Mouse (Mus musculus): ENCODE measurements at regions not wholly inside any gene's neighbourhood (a gene's known extent, or its start where the extent isn't known, plus 50 kb on each side); places are given as distances from the start of the nearest gene placed in this dataset.

DNA sequence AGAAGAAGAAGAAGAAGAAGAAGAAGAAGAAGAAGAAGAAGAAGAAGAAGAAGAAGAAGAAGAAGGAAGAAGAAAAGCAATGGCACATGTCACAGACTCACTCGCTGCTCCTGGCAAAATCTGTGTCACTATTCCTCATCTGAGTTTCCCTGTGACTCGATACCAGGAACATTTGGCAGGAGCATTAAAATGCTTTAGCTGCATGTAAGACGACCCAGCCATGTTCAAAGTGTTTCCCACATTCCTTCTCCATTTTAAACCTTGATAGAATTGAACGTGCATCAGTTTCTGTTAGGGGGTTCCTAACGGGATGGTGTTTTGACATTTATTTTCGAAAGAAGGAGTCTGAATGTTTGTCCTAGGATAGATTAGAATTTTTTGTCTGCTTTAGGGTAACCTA is 51.2 kb upstream of the Pja2 start:
- no peak for DNase-seq (ENCODE audit: low spot score in 2 of 2)

DNA sequence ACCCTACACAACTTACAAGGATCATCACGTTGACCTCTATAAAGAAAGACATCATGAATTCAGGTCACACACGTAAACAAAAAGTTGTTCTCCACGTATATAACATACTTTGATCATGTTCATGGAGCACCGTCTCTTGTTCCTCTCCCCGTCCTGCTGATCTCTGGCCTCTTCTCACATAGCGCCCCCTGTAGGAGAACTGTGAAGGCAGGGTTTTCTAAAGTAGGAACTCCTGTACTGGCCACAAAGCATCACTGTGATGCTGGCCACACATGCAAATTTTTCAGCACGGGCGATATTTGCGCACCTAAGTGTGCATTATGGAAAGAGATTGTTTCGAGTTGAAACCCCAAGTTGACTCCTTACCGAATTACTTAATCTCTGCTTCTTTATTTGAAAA is 51.9 kb upstream of the Pja2 start:
- no peak for DNase-seq (ENCODE audit: low spot score in 2 of 2)

DNA sequence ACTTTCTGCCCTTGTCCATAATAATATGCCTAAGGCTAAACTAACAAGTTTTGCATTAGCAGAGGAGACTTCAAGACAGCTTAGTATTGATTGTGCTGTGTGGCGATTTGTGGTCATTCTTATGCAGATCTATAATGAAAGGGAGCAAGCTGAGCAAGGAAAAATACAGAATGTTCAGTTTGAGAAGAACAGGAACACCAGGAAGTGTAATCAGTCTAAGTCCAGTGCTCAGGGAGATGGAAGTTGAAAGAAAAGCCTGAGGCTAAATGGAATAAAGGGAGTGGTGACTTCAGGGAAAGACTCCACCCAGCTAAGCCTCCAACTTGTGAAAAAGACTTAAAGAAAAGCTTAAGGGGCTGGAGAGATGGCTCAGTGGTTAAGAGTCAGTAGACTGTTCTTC is 58.6 kb upstream of the Pja2 start:
- no peak for DNase-seq (ENCODE audit: low spot score in 2 of 2)

DNA sequence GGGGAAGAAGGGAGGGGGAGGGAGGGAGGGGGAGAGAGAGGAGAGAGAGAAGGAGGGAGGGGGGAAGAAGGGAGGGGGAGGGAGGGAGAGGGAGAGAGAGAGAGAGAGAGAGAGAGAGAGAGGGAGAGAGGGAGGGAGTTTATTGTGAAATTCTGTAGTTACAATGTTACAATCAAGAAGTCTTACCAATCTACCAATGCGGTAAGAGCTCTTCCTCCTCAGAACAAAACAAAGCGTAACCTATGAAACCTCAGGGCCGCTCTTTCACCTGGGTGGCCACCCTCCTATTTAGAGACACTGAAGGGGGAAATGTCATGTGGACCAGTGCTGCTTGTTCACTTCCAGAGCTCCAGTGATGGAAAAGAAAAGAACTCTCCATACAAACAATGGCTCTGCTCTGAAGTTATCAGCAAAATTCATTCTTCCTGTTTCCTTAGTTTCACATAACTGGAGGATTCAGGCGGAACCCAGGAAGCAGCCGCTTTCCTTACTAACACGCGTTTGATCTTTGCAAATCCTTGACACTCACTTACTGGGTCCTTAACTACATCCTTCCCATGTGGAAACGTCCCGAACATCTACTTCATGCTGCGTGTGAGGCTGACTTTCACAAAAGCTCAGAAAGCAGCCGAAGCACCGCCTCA is 65.7 kb upstream of the Pja2 start:
- no peak for DNase-seq (ENCODE audit: low spot score in 2 of 2)

DNA sequence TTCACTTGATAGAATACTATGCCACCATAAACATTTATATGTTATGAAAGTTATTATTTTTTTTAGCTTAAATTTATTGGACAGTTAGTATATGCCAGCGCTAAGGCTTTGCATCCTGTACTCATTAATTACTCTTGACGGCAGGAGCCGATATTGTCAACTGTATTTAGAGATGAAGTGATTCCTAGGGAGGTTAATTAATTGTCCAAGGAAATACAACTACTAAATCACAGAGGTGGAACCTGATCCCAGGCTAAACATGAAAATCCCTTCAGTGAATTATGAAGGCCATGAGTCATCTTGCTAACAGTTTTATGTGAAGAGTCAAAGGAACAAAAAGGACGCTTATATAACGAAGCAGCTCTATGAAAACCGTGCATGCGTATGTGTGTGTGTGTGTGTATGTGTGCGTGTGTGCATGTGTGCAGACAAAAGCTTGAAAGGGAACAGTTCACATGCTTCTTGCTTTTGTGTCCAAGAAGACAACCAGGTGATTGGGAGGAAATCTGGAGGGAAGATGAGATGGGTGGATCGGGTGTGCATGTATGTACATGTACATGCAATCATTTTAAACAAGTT is 66.5 kb upstream of the Pja2 start:
- DNase-seq (ENCODE audit: low spot score in 2 of 2): peak in 1 of 2 experiments; percentile 13

DNA sequence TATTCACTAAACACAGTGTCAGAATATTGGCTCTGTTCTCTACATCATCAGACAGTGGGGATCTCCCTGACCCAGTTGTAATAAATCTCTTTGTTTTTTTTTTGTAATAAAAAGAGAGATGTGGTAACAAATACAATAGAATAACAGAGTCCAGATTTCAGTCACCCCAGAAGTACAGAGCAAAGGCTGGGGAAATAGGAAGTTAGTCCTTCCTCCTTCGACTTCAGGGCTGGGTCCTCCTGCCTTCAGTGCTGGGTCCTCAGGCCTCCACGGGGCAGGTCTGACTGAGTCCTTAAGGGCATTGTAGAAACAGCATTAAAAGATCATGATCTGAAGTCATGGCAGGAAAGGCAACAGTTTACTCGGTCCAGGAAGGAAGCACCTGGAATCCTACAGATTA is 67.0 kb upstream of the Pja2 start:
- no peak for DNase-seq (ENCODE audit: low spot score in 2 of 2)

DNA sequence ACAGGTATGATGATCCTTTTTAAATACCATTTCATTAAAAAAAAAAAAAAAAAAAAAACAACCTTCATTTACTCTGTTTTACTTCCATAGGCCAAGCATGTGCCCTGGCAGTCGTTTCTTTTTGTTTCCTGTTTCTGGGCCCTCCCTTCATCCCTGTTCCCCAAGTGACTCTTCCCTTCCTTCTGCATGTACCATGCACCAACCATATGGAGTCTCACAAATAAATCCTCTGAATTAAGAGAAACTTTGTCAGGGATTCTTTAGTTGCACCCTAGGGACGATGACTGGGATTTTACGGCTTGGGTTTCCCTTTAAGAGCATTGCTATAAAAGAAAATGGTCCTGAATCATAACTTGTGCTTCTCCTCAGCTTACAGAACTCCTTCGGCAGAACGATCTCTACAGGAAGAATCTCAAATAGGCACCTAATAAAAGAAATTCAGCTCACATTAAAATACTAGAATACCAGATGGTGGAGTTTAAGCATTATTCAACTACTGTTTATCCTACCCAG is 75.1 kb upstream of the Pja2 start:
- no peak for DNase-seq (ENCODE audit: low spot score in 2 of 2)

DNA sequence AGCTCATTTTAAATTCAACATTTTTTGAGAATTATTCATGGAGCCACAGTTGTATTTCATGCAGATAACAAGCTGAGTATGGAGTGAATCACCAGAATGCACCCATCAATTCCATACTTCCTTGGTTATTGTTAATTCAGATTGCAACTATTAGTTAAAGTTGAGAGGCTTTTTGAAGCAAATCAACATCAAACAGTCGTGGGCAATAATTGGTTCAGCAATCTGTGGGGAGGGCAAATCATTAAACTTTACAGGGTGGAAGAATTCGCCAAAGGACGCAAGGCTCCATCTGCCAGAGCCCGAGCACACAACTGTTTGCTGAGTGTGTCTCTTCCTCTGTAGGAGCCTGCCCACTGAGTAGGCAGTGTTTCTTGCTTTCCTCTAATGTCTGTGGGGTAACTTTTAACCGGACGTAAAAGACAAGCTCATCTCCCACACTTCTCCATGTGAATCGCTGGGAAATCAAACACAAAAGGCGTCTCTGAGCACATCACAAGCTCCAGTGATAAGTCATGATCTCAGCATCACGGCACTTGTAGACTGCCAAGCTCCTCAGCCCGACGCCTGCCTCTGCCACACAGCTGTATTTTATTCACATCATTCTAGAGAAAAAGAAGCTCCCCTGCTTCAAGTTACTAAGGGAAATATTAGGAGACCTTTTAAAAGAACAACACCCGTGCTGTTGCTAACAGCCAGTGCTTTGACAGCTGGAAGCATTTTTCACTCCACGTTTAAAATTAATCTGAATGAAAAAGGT is 75.7 kb upstream of the Pja2 start:
- DNase-seq (ENCODE audit: low spot score in 2 of 2): no peak

DNA sequence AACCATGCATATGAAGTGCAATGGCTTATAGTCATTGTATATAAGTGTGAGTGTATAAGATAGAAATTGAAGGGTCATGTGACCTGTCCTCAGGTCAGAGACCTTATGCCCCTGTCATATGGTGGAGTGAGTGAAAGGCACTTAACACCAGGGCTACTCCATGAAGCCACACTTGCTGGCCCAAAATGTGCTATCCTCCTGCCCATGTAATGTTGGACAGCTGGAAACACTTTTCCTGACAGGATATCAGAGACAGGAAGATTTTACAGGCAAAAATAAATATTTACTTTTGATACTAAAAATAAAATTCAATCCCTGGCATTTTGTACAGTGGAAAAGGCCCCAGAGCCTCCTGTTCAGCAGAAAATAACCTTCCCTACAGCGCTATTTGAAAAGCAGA is 94.1 kb upstream of the Pja2 start:
- no peak for DNase-seq (ENCODE audit: low spot score in 2 of 2)

DNA sequence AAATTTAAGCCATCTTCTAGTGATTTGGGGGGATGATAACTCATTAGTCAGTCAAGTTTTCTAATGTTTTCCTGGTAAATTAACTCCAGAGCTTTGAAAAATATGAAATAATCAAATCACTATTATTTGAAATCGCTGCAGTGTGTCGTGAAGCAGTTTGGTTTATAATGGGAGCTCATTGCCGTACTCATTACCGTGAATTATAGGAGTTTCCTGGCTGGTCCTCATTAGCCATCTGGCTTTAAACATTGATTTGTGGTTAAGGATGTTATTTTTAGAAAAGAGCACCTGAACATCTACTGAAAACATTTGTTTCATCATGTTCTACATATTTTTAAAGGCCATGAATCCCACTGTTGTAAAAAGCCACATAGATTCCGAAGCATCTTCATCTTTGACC is 94.8 kb upstream of the Pja2 start:
- no peak for DNase-seq (ENCODE audit: low spot score in 2 of 2)

DNA sequence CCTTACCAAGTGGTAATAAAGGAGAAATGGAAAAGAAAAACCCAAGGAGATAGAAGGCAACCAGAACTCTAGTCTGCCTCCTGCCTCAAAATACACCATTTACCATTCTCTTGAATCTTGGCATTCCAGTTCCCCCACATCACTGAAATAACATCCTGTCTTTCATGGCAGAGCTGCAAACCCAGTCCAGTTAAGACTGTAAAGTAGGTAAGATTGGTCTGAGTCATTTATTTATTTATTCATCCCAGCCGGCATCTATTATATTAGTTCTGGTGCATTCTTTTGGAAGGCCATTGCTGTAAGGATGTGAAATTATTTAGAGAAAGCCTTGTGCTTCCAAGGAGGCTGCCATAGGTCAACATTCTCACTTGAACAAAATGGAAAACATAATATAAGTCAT is 107.9 kb upstream of the Pja2 start:
- DNase-seq (ENCODE audit: low spot score in 2 of 2): no peak

DNA sequence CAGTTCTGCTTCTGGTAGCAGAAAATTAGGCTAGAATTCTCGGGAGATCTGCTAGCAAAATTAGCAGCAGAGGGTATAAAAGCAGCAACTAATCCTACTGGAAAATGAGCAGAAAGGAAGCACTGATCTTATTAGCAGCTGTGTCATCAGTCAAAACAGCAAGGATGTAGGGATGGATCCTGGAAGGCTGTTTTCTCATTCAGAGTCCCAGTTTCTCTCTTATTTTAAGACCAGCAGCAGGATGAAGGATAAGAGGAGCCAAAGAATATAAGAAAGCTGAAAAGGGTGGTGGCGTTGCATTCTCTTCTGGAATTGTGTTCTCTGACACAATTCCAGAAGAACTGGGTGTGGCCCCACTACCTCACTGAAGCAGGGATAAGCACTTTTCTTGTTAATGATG is 123.0 kb upstream of the Pja2 start:
- no peak for DNase-seq (ENCODE audit: low spot score in 2 of 2)

DNA sequence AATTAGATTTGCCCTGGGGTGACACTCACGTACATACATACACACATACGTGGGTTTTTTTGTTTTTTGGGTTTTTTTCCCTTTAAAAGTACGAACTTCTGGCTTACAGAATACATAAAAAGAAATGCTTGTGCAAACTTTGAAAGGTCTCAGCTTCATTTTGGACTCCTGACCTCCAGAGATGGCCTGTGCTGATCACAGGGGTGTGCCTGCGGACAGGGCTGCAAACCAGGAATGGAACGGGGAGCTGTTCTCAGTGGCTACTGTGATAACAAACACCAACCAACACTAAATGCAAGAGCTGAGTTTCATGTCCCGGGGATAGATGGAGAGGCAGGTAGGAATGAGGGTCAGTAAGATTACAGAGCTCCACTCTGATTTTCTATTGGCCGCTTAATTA is 134.3 kb upstream of the Man2a1 start:
- DNase-seq (ENCODE audit: low spot score in 2 of 2): no peak

DNA sequence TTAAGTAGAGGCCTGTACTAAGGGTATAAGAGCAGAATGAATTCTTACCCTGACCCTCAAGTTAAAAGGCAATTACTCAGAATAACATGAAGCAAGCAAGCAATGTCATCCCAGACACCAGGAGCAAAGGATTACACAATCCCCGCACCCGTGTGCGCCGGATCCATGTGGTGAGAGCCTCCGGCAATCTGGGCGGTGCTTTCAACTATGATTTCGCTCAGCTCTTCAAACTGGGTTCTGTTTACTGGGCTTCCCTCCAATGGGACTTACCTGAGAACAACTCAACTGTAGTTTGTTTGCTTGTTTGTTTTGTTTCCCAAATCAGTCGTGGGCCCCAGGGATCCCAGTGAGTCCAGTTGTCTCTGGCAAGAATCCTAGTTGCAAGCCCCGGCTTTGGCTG is 133.8 kb upstream of the Man2a1 start:
- DNase-seq (ENCODE audit: low spot score in 2 of 2): no peak

DNA sequence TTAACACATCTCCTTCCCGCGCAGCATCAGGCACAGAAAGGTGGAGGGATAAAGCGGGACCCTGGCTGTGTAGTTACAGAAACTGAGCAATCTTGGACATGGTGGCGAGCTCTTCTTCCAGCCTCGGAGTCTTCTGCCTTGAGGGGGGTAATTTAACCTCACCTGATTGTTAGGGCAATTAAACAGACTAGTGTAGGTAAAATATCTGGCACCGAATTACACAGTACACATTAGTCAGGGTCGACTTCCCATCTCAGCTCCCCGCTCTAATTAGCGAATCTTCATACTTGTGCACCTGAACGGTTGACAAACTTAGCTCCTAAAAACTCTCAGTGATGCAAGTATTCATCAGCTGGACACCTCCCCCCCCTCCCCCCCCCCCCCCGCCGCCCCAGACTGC is 133.2 kb upstream of the Man2a1 start:
- DNase-seq (ENCODE audit: low spot score in 2 of 2): no peak

DNA sequence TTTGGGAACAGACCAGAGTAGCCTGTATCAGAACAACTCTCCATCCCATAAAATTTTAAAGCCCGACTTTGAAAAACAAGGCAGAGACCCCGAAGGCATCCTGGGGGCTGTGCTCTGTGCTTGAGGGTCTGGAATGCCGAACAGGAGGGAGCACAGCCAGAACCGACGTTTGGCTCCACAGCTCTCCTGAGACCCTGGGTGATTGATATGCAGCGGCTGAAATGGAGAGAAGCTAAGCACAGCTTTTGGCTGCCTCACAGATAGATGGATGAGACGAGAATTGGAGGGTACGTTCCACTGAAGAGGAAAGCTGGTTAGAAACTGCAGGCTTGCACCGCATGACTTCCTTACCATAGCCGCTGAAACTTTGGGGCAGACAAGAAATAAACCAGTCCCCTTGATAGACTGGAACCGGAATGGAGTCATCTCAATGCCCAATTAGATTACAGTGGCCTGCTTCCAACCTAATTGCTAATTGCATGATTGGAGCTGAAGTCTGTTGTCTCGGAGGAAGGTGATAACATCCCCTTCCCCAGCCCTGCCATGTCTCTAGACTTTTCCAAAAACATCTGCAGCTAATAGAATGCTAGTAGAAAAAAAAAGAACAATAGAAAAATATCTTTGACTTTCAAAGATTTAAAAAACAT is 130.7 kb upstream of the Man2a1 start:
- DNase-seq (ENCODE audit: low spot score in 2 of 2): no peak

DNA sequence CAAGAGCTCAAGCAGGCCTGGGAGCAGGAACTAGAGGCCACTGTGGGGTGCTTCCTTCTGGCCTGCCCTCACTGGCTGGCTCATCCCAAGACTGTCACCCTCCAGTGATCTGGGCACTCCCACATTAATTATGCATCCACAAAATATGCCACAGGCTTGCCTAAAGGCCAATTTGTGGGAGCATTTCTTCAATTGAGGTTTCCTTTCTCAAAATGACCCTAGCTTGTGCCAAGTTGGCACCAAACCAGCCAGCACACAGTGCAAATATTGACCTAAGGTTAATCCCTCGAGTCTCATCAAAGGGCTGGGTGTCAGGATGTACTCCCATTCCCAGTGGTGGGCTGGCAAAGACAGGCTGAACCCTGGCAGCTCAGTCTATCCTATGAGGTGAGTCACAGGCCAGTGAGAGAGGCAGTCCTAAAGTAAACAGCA is 119.9 kb upstream of the Man2a1 start:
- peak in 1 of 2 experiments; percentile 13 for DNase-seq (ENCODE audit: low spot score in 2 of 2)

DNA sequence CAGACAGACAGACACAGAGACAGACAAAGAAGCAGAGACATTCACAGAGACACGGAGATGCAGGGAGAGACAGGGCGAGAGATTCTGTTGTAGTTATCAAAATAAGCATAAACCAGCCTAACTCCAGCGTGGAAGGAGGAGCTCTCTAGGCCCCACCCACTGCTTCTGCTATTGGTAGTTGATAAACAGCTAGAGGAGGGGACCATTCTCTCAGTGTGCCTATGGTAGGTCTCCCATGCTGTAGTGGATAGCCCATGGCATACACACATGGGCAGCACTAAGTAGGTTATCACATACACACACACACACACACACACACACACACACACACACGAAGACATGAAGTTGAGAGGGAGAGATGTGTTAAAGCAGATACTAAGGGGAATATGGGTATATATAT is 115.7 kb upstream of the Man2a1 start:
- no peak for DNase-seq (ENCODE audit: low spot score in 2 of 2)

DNA sequence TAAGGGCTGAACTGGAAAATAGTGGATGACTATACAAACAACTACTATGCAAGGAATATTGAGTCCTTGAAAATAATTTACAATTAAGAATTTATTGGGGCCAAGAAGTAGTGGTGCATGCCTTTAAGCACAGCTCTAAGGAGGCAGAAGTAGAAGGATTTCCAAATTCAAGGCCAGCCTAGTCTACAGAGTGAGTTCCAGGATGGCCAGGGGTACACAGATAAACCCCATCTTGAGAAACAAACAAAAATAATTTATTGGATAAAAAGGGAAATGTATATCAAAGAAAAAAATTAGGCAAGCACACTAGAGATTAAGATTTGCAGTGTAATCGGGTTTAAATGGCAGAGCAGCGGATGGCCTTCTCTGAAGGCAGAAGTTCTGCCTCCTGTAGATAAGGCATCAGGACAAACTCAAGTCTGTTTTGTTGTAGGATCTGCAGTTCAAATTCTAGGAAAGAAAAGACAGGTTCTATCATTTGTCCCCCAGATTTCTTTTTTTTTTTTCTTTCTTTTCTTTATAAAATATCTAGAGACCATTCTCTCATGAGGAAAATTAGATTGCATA is 110.7 kb upstream of the Man2a1 start:
- DNase-seq (ENCODE audit: low spot score in 2 of 2): no peak

DNA sequence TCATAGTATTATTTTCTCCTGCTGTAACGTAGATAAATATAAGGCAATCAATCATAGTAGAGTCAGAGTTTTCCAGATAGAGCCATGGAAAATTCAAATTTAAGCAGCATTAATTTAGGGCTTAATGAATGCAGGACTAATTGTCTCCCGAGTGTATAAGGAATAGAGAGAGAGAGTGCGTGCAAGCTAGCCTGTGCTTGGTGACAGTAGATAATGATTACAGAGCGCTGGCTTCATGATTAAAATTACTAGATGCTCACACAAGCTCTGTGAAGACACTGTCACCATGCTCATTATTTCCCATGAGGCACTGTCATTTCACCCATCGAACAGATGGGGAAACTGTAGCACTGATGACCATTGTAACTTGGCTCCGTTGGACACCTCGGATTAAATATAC is 109.9 kb upstream of the Man2a1 start:
- no peak for DNase-seq (ENCODE audit: low spot score in 2 of 2)

DNA sequence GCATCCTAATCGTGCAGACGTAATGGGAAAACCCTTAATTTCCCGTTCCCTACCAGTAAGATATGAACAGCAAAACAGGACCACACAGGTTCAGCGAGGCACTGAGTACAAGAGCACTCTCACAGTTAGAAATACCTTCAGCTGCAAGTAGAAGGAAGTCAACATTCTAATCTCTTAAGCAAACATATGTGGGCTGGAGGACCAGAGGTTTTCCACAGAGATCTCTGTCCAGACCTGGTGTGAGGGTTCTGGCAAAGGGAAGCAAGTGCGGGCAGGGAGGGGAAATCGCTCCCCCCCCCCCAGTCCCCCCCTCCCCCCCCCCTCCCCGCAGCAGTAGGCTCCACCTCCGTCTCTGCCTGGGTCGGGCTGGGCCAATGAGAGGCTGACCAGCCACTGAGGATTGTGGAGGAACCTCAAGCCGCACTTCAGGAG is 108.6 kb upstream of the Man2a1 start:
- DNase-seq (ENCODE audit: low spot score in 2 of 2): no peak

DNA sequence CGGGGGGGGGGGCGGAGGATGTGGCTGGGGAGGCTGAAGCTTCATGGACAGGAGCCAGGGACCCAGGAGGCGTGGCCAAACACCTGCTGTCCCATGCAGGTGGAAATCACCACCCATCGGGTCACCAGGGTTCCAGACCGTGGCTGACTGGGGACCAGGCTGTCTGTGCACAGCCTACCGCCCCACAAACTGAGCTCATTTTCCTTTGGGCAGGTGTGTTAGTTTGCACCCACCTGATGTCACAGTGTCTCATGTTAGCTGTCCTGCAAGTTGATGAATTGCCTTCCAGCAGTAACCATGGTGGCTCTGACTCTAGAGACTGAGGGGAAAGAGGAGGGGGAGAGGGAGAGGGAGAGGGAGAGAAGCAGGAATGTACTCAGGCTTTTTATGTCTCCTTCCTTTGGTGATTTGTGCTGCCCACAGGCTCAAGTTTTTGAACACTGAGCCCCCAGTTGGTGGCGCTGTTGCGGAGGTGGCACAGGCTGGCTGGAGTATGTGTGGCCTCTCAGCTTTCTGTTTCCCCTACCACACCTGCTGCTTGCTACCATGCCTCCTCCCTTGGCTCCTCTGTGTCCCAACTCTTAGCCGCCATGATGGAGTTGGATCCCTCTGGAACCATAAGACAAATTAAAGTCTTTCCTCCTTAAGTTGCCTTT is 107.8 kb upstream of the Man2a1 start:
- DNase-seq (ENCODE audit: low spot score in 2 of 2): no peak

All from urinary bladder, postnatal 36 days (tissue).